Mouse (Mus musculus) monocyte, adult 2 months (primary cell): ENCODE measurements around the gene Midn.

Source experiments
- DNase-seq, 2 experiments: peaks; one replicate each; pipeline ENCODE4 v3.0.0; 2022; ENCODE audit warnings: low spot score in 2 of 2, low read depth in 1 of 2

Gene Midn

DNA sequence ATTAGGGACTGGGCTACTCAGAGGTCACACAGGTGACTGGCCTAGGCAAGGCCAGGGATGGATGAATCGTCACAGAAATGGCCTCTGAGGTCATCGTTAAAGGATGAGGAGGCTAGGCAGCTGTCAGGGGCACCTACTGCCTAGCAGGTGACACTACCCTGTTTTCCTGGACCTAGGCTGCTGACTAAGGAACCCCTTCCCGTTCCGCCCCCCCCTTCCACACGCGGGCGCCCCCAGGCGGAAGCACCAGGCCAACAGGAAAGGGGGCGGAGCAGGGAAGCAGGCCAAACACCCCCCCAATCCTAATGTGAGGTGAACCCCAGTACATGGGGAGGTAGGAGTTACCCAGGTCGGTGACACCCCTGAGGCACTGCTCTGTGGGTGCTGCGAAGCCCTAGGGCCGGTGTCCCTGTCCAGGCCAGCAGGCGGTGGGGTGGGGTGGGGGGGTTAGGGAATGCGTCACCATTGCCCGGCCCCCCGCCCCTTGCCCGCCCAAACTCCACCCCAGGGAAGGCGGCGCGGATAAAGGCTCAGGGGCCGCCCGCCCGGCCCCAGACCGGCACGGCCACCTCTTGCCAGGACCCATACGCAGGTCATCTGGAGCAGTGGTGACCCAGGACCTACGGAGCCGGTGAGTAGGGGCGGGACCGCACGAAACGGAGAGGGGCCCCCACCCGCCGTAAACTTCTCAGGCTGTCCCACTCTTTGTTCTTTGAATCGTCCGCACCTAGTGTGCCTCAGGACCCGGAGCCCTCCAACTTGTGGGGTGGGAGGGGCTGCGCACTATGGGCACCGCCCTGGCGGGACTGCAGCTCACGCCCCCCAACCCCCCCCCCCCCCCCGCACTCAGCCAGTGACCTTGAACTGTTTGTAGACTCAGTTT, at the start of gene Midn:
TSS of gene Midn (plus strand) at position 554 of the 883 bp plus-strand sequence.
- peak in 1 of 2 experiments; percentile 49 for DNase-seq

DNA sequence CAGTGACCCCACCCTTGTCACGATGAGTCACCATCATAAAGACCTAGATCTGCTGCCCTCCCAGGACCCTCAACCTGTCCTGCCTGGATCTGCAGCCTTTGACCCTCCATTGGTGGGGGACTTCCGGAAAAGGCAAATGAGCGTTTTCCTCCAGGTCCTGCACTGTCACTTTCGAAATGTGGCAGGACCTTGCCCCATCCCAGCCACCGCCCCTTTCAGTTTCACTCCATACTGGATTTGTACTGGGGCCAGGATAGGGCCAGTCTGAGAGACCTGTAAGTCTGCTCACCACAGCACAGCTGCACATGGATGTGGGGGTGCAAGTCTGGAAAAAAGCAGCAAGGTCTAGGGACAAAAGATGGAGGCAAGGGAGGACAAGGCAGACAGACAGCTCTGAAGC, 49.4 kb upstream of the Midn start:
- DNase-seq = peak; percentile 61 to 64

DNA sequence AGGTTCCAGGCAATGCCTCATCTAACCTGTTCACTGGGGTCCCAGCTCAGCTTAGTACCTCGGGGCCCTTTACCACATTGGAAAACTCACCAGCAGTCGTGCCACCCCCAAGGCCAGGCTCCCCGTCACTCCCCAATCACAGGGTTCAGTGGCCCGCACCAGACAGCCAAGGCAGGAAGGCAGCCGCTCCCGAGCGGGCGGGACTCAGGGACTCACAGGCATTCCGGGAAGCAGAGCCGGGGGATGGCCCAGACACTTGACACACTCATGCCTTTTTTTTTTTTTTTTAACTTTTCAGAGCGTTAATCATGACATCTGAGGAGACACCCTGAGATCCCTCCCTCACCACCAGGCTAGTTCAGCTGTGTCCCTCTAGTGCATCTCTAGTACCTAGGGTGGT, 47.1 kb upstream of the Midn start:
- DNase-seq = no peak

DNA sequence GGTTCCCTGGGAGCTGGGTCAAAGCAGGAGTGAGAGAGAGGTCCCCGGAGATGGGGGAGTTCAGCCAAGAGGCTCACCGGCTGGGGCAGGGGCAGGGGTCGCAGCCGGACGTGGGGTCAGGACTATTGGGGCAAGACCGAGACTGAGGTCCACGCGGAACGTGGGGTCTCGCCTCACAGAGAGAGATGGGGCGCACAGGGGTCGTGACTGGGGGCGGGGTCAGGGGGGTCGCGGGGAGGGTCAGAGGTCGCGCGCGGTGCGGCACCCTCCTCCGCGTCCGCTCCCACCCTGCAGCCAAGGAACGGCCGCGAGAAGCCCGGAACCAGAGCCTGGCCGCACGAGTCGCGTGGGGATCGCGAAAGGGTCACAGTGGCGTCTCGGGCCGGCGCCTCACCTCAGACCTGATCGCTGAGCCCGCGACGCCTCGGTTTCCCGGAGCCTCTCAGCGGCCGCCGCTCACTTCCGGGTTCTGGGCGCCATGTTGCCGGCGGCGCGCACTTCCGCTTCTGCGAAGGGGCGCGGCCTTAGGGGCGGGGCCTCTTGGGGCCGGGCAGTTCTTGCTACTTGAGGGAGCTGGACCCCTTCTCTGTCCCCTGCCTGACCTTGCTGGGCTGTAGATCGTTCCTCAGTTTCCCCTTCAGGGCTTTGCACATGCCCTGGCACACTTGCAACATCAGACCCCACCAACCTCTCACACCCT, 45.7 kb upstream of the Midn start:
- peak; percentile 72 to 85 for DNase-seq

DNA sequence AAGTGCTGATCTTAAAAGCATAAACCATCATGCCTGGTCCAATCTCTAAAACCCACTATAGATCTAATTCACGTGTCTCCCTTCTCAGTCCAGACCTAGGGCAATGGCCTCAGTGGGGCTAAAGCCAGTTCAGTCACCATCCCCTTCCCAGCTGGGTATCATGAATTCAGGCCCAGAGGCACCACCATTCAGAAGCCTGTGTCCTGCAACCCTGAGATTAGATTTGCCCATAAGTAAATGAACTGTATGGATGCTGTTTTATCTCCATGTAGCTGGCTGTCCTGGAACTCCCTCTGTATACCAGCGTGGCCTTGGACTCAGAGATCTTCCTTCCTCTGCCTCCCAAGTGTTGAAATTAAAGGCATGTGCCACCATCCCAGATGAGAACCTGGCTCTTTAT, 45.0 kb upstream of the Midn start:
- DNase-seq = no peak

DNA sequence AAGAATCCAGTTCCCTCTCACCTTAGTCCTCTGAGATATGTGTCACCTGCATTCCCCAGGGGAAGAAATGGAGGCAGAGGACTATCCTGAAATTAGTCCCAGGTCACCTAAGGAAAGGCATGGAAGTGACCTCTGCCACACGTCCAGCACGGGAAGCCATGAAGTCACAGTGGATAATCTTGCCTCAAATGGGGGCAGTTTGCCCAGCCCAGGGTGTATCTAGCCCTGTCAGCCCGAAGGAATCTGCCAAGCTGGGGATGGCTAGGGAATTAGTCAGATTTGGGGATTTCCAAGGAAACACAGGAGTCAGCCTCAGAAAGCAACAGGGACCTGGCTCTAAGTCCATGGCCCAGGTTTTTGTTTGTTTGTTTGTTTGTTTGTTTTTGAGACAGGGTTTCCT, 43.9 kb upstream of the Midn start:
- DNase-seq = no peak

DNA sequence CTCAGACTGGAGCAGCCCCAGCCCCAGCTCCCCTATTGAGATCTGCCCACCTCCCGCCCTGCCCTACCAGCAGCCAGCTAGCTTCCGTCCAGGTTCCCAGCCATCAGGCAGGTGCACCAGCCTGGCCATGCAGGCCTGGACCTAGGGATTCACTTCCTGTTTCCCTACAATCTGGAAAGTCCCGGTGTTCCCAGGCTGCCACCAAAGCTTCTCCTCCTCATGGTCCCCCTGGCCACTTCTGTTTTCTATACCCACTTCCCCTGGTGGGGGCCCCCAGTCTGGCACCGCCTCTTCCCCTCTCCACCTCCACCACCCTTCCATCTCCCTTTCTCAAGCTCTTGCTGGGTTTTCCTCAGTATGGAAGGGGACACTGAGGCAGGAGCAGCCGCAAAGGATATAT, 42.6 kb upstream of the Midn start, which contains the start of gene Sbno2:
TSS of gene Sbno2 (minus strand) at position 112 of the 400 bp plus-strand sequence.
- peak; percentile 48 to 72 for DNase-seq

DNA sequence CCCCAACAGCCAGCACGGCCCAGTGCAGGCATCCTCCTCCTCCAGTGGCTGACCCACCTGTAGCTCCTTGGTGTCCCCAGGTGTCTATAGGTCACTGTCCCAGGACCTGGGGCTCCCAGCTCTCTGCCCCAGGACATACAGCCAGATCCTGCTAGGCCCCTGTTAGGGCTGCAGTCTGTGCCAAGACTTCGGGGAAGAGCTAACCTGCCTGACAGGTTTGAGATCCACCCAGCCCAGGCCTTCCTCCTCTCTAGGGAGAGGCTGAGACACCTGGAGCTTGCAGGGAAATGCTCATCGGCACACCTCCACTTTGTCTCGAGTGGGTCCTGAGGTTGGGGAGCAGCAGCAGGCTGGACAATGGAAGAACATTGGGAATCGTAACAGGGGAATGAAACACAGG, 42.1 kb upstream of the Midn start:
- no peak for DNase-seq

DNA sequence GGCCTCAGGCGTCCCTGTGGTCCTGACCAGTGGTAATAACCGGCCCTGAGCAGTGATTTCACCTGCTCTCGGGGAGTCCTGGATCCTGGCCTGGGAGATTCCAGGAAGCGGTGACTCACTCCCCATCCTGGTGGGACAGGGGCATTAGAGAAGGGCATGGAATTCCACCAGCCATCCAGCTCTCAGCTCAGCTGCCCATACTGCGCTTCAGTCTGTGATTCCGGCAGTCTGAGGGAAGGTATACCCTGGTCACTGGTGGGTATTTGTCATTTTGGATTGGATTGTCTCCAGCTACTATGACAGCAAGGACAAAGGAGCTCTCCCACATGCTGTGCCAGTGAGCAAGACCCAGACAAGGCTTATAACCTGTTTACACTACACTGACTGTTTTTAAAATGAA, 40.4 kb upstream of the Midn start:
- no peak for DNase-seq

DNA sequence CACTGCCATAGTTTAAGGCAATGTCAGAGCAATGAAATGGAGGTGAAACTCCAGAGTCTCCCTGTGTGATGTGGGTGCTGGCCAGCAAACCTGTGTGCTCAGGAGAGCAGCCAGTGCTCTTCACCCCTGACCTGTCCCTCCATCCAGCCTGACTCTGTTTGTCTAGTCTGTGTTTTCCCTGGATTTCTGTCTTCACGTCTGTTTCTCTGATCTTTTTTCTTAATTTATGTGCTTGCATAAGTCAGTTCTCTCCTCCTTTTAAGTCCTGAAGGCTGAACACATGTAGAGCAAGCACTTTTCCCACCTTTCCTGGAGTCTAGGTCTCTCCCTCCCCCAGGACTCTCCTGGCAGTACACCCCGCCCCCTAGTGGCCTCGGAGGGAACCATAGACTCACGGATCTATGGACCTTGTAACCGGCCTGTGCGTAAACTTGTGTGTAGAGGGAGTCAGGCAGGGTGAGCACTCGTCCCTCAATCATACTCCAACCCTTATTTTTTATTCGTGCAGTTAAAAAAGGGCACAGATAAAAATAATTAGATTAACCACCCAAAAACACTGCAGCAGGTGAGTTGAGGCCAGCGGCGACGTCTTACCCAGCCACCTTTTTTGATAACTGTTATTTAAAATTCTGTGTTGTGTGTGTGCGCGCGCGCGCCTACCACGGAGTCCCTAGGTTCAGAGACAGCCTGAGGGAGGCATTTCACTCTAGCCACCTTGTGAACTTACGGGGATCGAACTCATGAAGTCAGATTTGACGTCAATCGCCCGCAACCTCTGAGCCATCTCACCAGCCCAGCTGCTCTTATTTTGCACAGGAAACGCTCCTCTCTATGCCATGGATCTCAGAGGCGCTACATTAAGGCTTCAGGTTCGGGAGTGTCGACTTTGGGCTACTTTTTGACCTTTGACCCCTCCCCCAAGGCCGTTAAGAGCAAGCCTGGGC, 33.5 kb upstream of the Midn start:
- DNase-seq = peak; percentile 78 to 82

DNA sequence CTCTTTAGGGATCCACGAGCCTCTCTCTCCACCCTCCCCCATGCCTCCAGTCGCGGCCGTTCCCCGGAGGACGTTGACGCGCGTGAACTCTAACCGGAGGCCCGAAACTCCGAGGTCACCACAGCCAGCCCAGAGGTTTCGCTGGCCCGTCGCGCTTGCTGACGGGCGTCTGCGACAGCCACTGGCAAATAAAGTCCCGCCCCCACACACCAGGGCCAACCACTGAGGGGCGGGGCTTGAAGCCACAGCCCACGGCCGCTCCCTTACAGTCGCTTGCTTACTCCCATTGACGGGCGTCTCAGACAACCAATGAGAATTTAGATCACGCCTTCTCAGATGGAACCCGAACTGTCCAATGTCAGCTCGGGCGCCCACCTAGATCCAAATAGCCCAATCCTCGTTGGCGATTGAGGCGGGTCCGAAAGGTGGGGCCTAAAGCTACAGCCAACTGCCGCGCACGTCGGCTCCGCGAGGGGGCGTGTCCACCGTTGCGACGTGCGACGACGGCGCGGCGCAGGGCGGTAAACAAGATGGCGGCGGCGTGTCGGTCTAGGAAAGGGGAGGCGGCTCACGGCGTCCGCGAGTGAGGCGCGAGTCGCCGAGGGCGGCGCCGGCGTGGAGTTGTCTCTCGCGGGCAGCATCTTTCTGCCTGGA, 32.7 kb upstream of the Midn start, which contains the start of gene Stk11:
TSS of gene Stk11 (plus strand) at position 514 of the 654 bp plus-strand sequence.
- peak; percentile 95 to 97 for DNase-seq

DNA sequence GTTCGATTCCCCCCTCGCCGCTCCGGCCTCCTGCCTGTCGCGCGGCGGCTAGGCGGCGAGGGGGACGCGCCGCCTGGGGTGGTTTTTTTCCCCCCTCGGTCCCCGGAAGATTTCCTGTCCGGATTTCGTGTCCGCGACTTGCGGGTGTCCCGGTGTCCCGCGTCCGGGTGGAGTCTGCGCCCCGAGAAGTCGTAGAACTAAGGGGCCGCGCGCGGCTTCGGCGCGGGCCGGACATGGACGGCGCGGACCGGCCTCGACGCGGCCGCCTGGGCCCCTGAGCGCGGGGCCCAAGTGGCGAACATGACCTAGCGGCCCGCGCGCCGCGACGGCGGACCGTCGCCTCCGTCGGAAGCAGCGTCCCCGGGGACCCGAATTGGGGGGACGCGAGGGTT, 32.1 kb upstream of the Midn start:
- DNase-seq = no peak

DNA sequence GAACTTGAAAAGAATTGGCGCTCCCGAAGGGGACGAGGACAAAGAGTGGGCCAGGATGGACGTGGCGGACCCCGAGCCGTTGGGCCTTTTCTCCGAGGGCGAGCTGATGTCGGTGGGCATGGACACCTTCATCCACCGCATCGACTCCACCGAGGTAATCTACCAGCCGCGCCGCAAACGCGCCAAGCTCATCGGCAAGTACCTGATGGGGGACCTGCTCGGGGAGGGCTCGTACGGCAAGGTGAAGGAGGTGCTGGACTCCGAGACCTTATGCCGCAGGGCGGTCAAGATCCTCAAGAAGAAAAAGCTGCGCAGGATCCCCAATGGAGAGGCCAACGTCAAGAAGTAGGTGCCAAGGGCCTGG, 31.5 kb upstream of the Midn start:
- DNase-seq = no peak

DNA sequence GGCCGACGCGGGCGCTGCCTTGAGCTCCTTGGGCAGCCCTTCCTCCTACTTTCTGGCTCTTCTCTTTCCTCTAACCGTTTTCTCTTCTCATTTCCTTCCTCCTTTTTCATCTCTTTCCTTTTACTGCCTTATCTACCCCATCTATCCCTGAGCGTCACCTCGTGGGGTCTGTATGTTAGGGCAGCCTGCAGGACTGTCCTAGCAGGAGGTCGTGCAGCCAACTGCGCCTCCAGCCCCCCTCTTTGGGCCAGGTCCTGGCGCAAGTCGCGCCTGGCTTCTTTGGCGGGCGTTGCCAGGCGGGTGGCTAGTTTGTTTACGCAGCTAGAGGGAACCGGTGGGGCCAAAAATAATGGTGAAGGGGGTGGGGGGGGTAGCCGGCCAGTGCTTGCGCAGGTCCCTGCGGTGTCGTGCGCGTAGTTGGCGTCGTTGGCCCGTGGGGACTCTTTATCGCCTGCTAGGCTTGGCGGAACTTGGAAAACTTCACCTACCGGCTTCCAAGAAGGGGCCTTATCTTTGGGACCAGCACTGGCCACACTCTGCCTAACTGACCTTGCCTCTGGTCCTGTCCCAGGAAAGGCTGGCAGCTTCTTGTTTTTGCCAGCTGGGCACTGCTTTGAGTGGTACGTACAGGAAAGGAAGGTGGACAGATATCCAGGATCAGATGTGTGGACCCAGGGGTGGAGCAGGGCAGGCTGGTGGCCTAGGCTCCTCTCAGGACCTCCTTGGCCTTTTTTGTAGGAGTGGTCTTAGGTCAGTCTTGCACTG, 31.0 kb upstream of the Midn start:
- DNase-seq = no peak

DNA sequence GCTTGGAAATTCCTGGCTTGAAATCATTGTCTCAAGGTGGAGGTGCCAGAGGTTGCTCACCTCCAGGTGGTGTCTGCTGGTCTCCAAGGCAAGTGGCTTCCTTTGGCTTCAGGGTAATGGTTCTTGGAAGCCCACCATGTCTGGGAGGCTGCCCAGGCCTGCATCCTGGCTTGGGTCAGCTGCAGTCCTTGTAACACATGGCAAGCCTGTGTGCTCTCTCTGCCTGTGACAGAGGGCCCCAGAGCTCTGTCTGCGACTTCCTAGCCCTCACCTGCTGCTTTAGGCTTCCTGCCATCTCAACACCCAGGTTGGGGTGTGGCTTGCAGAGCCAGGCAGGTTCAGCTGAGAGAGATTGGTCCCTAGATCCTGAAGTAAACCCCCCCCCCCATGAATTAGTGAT, 30.3 kb upstream of the Midn start:
- no peak for DNase-seq

DNA sequence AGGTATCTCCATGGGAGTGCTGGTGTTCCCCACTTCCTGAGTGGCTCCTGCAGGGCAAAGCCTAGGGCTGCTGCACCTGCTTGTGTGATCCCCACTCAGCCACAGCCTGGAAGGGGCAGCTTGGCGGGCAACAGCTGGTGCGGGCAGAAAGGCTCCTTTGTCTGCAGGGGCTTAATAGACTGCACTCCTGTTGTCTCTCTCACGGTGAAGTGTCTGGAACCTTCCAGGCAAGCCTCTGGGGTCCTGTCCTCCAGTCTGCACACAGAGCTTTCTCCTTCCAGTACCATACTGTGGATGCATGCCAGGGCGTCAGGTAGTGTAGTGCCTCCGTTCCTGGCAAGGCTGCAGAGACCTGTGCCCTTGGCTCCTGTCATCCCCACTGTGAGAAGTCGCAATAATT, 29.5 kb upstream of the Midn start:
- no peak for DNase-seq

DNA sequence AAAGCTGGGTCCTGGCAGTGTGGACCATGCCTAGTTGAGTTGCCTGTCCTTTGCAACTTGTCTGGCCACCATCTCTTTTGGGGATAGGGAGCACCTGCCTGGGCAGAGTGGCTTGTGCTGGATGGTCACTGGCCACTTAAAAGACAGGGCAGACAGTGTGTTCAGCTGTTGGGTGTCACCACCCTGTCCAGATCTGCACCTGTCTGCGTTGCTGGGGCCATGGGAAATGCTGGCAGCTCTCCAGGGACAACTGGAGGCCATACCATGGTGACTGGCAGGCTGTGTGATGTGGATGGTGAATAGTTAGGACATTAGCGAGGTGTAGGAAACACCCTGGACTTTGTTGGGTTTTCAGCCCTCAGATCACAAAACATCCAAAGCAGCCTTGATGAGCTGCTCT, 27.9 kb upstream of the Midn start:
- no peak for DNase-seq

DNA sequence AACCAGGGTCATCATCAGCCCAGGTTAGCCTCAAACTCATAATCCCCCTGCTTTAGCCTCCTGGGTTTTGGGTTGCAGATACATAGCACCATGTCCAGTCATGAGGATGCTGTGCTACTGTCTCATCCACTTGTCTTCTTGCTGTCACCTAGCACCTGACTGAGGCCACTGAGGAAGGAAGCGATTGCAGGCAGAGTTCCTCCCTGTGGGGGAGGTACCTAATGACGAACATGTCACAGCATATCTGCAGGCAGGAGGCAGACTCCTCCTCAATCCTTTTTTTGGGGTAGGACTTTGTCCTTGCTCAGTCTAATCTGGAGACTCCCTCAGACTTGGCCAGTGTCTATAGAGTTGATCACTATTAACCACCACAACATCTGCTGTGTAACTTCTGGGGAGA, 26.4 kb upstream of the Midn start:
- no peak for DNase-seq

DNA sequence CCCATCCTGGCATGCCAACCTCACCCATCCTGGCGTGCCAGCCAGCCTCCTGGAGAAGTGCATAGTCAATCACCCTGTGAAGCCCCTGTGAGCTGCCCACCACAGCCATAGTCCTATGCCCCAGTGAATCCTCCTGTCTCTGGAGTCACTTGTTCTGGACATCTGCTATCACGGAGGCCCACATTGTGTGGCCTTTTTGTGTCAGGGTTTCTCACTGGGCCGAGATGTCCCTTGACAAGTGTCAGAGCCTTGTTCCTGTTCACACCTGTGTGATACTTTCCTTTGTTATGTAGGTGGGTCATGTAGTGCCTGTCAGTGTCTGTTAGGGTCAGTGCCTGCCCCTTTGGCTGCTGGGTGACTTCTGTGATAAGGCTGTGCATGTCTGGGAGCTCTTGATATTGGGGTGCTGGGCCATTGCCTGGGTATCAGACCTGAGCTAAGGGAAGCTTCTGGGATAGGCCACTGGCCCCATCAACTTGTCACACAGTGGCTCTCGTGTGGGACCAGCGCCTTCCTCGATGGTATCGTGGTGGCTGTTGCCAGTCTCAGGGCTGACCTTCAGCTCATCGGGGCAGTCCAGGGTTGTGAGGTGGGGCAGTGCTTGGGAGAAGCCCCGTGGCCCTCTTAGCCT, 24.0 kb upstream of the Midn start:
- no peak for DNase-seq

DNA sequence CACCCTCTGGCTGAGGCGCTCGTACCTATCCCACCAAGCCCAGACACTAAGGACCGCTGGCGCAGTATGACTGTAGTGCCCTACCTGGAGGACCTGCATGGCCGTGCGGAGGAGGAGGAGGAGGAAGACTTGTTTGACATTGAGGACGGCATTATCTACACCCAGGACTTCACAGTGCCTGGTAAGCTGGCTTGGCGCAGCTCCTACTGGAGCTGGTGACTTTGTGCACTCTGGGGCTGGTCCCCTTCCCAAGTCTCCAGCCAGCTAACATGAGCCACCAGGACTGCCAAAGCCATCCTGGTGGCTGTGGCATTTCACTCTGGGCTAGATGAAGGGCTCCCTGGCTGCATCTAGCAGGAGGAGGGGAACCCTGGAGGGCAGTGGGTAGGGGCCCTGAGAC, 20.2 kb upstream of the Midn start:
- DNase-seq = no peak
